ENCODE assay signal across 9 mouse cellular contexts in the genomic region with DNA sequence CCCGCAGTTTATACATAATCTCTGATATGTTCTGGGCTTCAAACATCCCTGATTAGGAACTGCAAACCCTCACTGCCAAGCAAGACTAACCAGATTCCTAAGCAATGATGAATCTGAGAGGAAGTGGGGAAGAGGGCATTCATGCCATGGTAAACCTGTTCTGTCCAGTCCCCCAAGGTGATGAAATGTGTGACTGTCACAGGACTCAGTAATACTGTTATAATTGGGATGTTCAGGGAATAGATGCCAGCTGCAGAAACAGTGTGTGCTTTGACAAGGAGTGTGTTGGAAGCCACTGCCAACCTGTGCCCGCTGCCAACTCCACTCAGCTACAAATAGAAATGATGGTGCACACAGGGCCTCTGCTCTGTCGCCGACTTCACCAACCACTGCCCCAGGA.
DNase-seq lines count a peak whose midpoint lies in the region; ATAC-seq and TF ChIP-seq lines count a peak whose summit lies in the region.
"Had no signal": no experiment of that assay in that cellular context is flagged by ENCODE, and none has a peak within 500 bp of the region (broad histone marks: within the 10 kb centered on the region; RNA-seq: fewer than 3 reads in every experiment).

No protein-coding gene starts in this region.

- no peak for TF ChIP-seq CTCF in lung, postnatal 0 days (IDR thresholded peaks at IDR 0.05)

- H3K9ac ChIP-seq in heart, embryonic 12.5 days: no peak overlapping the region
- H3K9ac ChIP-seq in heart, embryonic 16.5 days (ENCODE audit: low read length): no peak overlapping the region
- H3K9ac ChIP-seq in lung, postnatal 0 days (replicated peaks; ENCODE audit: low read depth): no peak overlapping the region
- H3K9ac ChIP-seq: embryonic facial prominence, embryonic 13.5 days had no signal

- DNase-seq in heart, adult 11 months: peak; percentile 98
- peak; percentile 67 to 76 for DNase-seq in cerebellum, postnatal 14 days
- DNase-seq in left cerebral cortex, postnatal 4 days: peak; percentile 68
- no peak for DNase-seq in lung, postnatal 0 days (ENCODE audit: low spot score)
- no peak for DNase-seq in lung, postnatal 10 days
- no peak for DNase-seq in kidney, adult 18-20 months

- H3K4me1 ChIP-seq in heart, embryonic 12.5 days (replicated peaks): peaks cover 7% of the 10 kb centered on the region; the same call in 1 of the 2 replicates
- H3K4me1 ChIP-seq in heart, embryonic 16.5 days (ENCODE audit: control insufficient read depth, insufficient read depth, low read length): peaks cover 6% of the 10 kb centered on the region
- no peaks in the 10 kb centered on the region for H3K4me1 ChIP-seq in lung, postnatal 0 days (ENCODE audit: insufficient read depth, low read depth, low read length)

- no peak for TF ChIP-seq EP300 in lung, postnatal 0 days (IDR thresholded peaks at IDR 0.05)

- H3K27me3 ChIP-seq in heart, embryonic 12.5 days (replicated peaks): no peaks in the 10 kb centered on the region
- H3K27me3 ChIP-seq in heart, embryonic 16.5 days (ENCODE audit: control insufficient read depth, insufficient read depth, low read length): no peaks in the 10 kb centered on the region
- H3K27me3 ChIP-seq in lung, postnatal 0 days (replicated peaks; ENCODE audit: insufficient read depth, low read length): no peaks in the 10 kb centered on the region
- H3K27me3 ChIP-seq: embryonic facial prominence, embryonic 13.5 days had no signal

- intact Hi-C loops in left cerebral cortex, postnatal 4 days (cut with DNase I): no loop called here

- H3K27ac ChIP-seq in heart, embryonic 12.5 days (ENCODE audit: poor library complexity, severe bottlenecking): no peak overlapping the region
- H3K27ac ChIP-seq in heart, embryonic 16.5 days (ENCODE audit: low read length): peak overlapping the region; percentile 10; the same call in 1 of the 2 replicates
- no peak overlapping the region for H3K27ac ChIP-seq in lung, postnatal 0 days (ENCODE audit: low read length)
- H3K27ac ChIP-seq: embryonic facial prominence, embryonic 13.5 days had no signal

- no peaks in the 10 kb centered on the region for H3K9me3 ChIP-seq in heart, embryonic 12.5 days (replicated peaks)
- H3K9me3 ChIP-seq in heart, embryonic 16.5 days (replicated peaks; ENCODE audit: control insufficient read depth, low read length): no peaks in the 10 kb centered on the region
- no peaks in the 10 kb centered on the region for H3K9me3 ChIP-seq in lung, postnatal 0 days (ENCODE audit: low read length)
- H3K9me3 ChIP-seq: embryonic facial prominence, embryonic 13.5 days had no signal

- no peak for ATAC-seq in heart, embryonic 12.5 days (ENCODE audit: insufficient number of reproducible peaks, low FRiP score)
- peak; percentile 83 for ATAC-seq in heart, embryonic 16.5 days (replicated peaks; ENCODE audit: extremely low read depth, insufficient read depth, low FRiP score)
- ATAC-seq in lung, postnatal 0 days: no peak

- 76% methylated on average over 4 of the region's 4 CpGs for WGBS in heart, embryonic 12.5 days
- 48% methylated on average over 4 of the region's 4 CpGs for WGBS in heart, embryonic 16.5 days
- 82% methylated on average over 4 of the region's 4 CpGs for WGBS in lung, postnatal 0 days

- no peaks in the 10 kb centered on the region for H3K36me3 ChIP-seq in heart, embryonic 12.5 days
- no peaks in the 10 kb centered on the region for H3K36me3 ChIP-seq in heart, embryonic 16.5 days (ENCODE audit: control insufficient read depth, insufficient read depth)
- no peaks in the 10 kb centered on the region for H3K36me3 ChIP-seq in lung, postnatal 0 days (ENCODE audit: insufficient read depth, low read length)
- H3K36me3 ChIP-seq: embryonic facial prominence, embryonic 13.5 days had no signal

- H3K4me2 ChIP-seq in heart, embryonic 12.5 days: no peak overlapping the region
- no peak overlapping the region for H3K4me2 ChIP-seq in heart, embryonic 16.5 days (ENCODE audit: low read depth, low read length)
- H3K4me2 ChIP-seq in lung, postnatal 0 days (replicated peaks; ENCODE audit: low read depth, low read length): no peak overlapping the region
- H3K4me2 ChIP-seq: embryonic facial prominence, embryonic 13.5 days had no signal

- no peak overlapping the region for H3K4me3 ChIP-seq in heart, embryonic 12.5 days
- H3K4me3 ChIP-seq in heart, embryonic 16.5 days (ENCODE audit: low read length): no peak overlapping the region
- H3K4me3 ChIP-seq in lung, postnatal 0 days (ENCODE audit: low read depth, low read length): no peak overlapping the region
- H3K4me3 ChIP-seq: embryonic facial prominence, embryonic 13.5 days had no signal

Comparison
In these comparisons a context has a peak if more than half of its experiments do, and no peak if none do; other contexts are left out.
1. DNase-seq: peak in heart, adult 11 months (single experiment), cerebellum, postnatal 14 days (2 of 2) and left cerebral cortex, postnatal 4 days (single experiment); none in lung, postnatal 0 days (single experiment), lung, postnatal 10 days (single experiment) and kidney, adult 18-20 months (single experiment).